ENCODE assay signal across 12 mouse cellular contexts in the genomic region with DNA sequence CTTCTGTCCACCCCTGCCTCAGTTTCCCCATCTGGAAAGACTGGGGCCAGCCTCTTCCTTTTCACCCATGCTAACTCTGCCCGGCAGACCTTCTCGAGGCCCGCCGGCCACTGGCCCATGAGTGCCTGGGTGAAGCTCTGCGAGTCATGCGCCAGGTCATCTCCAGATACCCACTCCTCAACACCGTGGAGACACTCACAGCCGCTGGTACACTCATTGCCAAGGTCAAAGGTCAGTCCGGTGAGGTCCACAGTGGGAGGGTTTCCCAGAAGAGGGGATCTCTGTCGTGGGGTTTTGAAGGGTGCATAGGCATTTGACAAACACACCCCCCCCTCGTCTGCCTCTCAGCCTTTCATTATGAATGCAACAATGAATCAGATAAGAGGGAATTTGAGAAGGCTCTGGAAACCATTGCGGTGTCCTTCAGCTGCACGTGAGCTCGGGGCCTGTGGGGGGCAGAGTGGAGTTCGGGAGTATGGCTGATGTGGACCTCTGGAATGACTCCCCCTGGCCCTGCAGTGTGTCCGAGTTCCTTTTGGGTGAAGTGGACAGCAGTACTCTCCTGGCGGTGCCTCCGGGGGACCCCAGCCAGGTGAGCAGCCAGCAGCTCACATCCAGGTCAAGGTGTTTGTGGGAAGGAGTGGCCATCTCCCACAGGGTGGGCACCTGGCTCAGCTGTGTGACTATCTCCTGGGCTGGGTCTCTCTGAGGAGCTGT. TPM values are rescaled to one million over a fixed set of nuclear protein-coding genes. Genes with fewer than 3 reads are reported as not detected.
DNase-seq lines count a peak whose midpoint lies in the region; ATAC-seq and TF ChIP-seq lines count a peak whose summit lies in the region.
"Had no signal": no experiment of that assay in that cellular context is flagged by ENCODE, and none has a peak within 500 bp of the region (broad histone marks: within the 10 kb centered on the region; RNA-seq: fewer than 3 reads in every experiment).

No protein-coding gene starts in this region.

- no peak overlapping the region for H3K27ac ChIP-seq in hindbrain, embryonic 12.5 days
- no peak overlapping the region for H3K27ac ChIP-seq in hindbrain, embryonic 11.5 days (ENCODE audit: low read depth, low read length)
- no peak overlapping the region for H3K27ac ChIP-seq in neural tube, embryonic 12.5 days
- no peak overlapping the region for H3K27ac ChIP-seq in neural tube, embryonic 15.5 days (replicated peaks)
- no peak overlapping the region for H3K27ac ChIP-seq in intestine, embryonic 14.5 days (ENCODE audit: low read depth)
- H3K27ac ChIP-seq in stomach, embryonic 14.5 days (ENCODE audit: low read length) = no peak overlapping the region
- no peak overlapping the region for H3K27ac ChIP-seq in gastrocnemius, adult 2 months

- no peak overlapping the region for H3K4me3 ChIP-seq in hindbrain, embryonic 12.5 days
- H3K4me3 ChIP-seq in hindbrain, embryonic 11.5 days (ENCODE audit: low read depth, low read length) = no peak overlapping the region
- H3K4me3 ChIP-seq in neural tube, embryonic 12.5 days = no peak overlapping the region
- no peak overlapping the region for H3K4me3 ChIP-seq in neural tube, embryonic 15.5 days (replicated peaks)
- H3K4me3 ChIP-seq in intestine, embryonic 14.5 days (ENCODE audit: low read depth, low read length) = no peak overlapping the region
- 0 out of 2 replicates have a peak overlapping the region, but pooled peaks have one; percentile 20 for H3K4me3 ChIP-seq in stomach, embryonic 14.5 days (ENCODE audit: low read depth, low read length)
- no peak overlapping the region for H3K4me3 ChIP-seq in gastrocnemius, adult 2 months

- 0 out of 2 replicates have a peak overlapping the region, but pooled peaks have one; percentile 32 for H3K9ac ChIP-seq in hindbrain, embryonic 12.5 days
- H3K9ac ChIP-seq in hindbrain, embryonic 11.5 days (ENCODE audit: low read depth, low read length) = no peak overlapping the region
- no peak overlapping the region for H3K9ac ChIP-seq in neural tube, embryonic 12.5 days
- H3K9ac ChIP-seq in neural tube, embryonic 15.5 days (replicated peaks) = no peak overlapping the region
- H3K9ac ChIP-seq in intestine, embryonic 14.5 days (ENCODE audit: low read length) = no peak overlapping the region
- H3K9ac ChIP-seq in stomach, embryonic 14.5 days (replicated peaks; ENCODE audit: low read depth, low read length) = no peak overlapping the region

- TF ChIP-seq CTCF in gastrocnemius, adult 2 months (IDR thresholded peaks at IDR 0.05) = no peak

- WGBS in hindbrain, embryonic 12.5 days = 81% methylated on average over 18 of the region's 18 CpGs
- WGBS in hindbrain, embryonic 11.5 days = 86% methylated on average over 18 of the region's 18 CpGs
- 87% methylated on average over 18 of the region's 18 CpGs for WGBS in neural tube, embryonic 12.5 days
- 84% methylated on average over 18 of the region's 18 CpGs for whole genome bisulfite sequencing in neural tube, embryonic 15.5 days
- WGBS in intestine, embryonic 14.5 days = 87% methylated on average over 18 of the region's 18 CpGs
- WGBS in stomach, embryonic 14.5 days = 82% methylated on average over 18 of the region's 18 CpGs

- no peaks in the 10 kb centered on the region for H3K36me3 ChIP-seq in hindbrain, embryonic 12.5 days
- H3K36me3 ChIP-seq in hindbrain, embryonic 11.5 days (ENCODE audit: control insufficient read depth, insufficient read depth, low read length) = no peaks in the 10 kb centered on the region
- no peaks in the 10 kb centered on the region for H3K36me3 ChIP-seq in neural tube, embryonic 12.5 days
- H3K36me3 ChIP-seq in neural tube, embryonic 15.5 days = no peaks in the 10 kb centered on the region
- 0 out of 2 replicates have a peak, but pooled peaks cover 3% of the 10 kb centered on the region for H3K36me3 ChIP-seq in intestine, embryonic 14.5 days (ENCODE audit: control insufficient read depth, insufficient read depth, low read length)
- H3K36me3 ChIP-seq in stomach, embryonic 14.5 days (ENCODE audit: control insufficient read depth, insufficient read depth, low read length) = no peaks in the 10 kb centered on the region

- ATAC-seq in hindbrain, embryonic 12.5 days (ENCODE audit: low FRiP score) = no peak
- ATAC-seq in hindbrain, embryonic 11.5 days (ENCODE audit: low FRiP score) = no peak
- no peak for ATAC-seq in neural tube, embryonic 12.5 days (ENCODE audit: low FRiP score, low read depth)
- no peak for ATAC-seq in neural tube, embryonic 15.5 days (ENCODE audit: low FRiP score)
- no peak for ATAC-seq in intestine, embryonic 14.5 days (replicated peaks; ENCODE audit: low FRiP score, low TSS enrichment, low read depth)
- ATAC-seq in stomach, embryonic 14.5 days (ENCODE audit: insufficient number of reproducible peaks, insufficient read depth, low FRiP score, low read depth) = no peak
- ATAC-seq: activated CD4-positive, CD25-positive, alpha-beta regulatory T cell, adult 4 months had no signal

- no peak overlapping the region for H3K4me2 ChIP-seq in hindbrain, embryonic 12.5 days (replicated peaks)
- no peak overlapping the region for H3K4me2 ChIP-seq in hindbrain, embryonic 11.5 days (replicated peaks; ENCODE audit: low read depth, low read length)
- peak overlapping the region; percentile 40; the same call in 1 of the 2 replicates for H3K4me2 ChIP-seq in neural tube, embryonic 12.5 days (replicated peaks)
- H3K4me2 ChIP-seq in neural tube, embryonic 15.5 days = no peak overlapping the region
- H3K4me2 ChIP-seq in intestine, embryonic 14.5 days (ENCODE audit: low read length) = peak overlapping the region; percentile 47
- no peak overlapping the region for H3K4me2 ChIP-seq in stomach, embryonic 14.5 days (replicated peaks; ENCODE audit: low read depth, low read length)

- H3K4me1 ChIP-seq in hindbrain, embryonic 12.5 days = peaks cover 10% of the 10 kb centered on the region
- H3K4me1 ChIP-seq in hindbrain, embryonic 11.5 days (replicated peaks; ENCODE audit: control insufficient read depth, insufficient read depth, low read length) = peaks cover 10% of the 10 kb centered on the region; the same call in 1 of the 2 replicates
- H3K4me1 ChIP-seq in neural tube, embryonic 12.5 days = peaks cover 10% of the 10 kb centered on the region
- no peaks in the 10 kb centered on the region for H3K4me1 ChIP-seq in neural tube, embryonic 15.5 days
- peaks cover 14% of the 10 kb centered on the region; the same call in 1 of the 2 replicates for H3K4me1 ChIP-seq in intestine, embryonic 14.5 days (replicated peaks; ENCODE audit: control insufficient read depth, insufficient read depth, low read length)
- peaks cover 25% of the 10 kb centered on the region for H3K4me1 ChIP-seq in stomach, embryonic 14.5 days (ENCODE audit: control insufficient read depth, insufficient read depth, low read length)

- DNase-seq in hindbrain, embryonic 11.5 days (ENCODE audit: low spot score) = no peak
- DNase-seq in intestine, embryonic 14.5 days (ENCODE audit: low spot score) = no peak
- no peak for DNase-seq in gastrocnemius, adult 2 months
- DNase-seq: cerebellum, postnatal 25 days; gastrocnemius, postnatal 25 days; layer of hippocampus, postnatal 36 days; lung, postnatal 14 days had no signal

- H3K9me3 ChIP-seq in hindbrain, embryonic 12.5 days (replicated peaks) = 0 out of 2 replicates have a peak, but pooled peaks cover 5% of the 10 kb centered on the region
- H3K9me3 ChIP-seq in hindbrain, embryonic 11.5 days (ENCODE audit: control insufficient read depth, low read length) = no peaks in the 10 kb centered on the region
- no peaks in the 10 kb centered on the region for H3K9me3 ChIP-seq in neural tube, embryonic 12.5 days
- no peaks in the 10 kb centered on the region for H3K9me3 ChIP-seq in neural tube, embryonic 15.5 days (replicated peaks)
- no peaks in the 10 kb centered on the region for H3K9me3 ChIP-seq in intestine, embryonic 14.5 days (ENCODE audit: control insufficient read depth, low read length)
- no peaks in the 10 kb centered on the region for H3K9me3 ChIP-seq in stomach, embryonic 14.5 days (ENCODE audit: control insufficient read depth, low read depth, low read length)

- peaks cover 40% of the 10 kb centered on the region for H3K27me3 ChIP-seq in hindbrain, embryonic 12.5 days
- peaks cover 12% of the 10 kb centered on the region for H3K27me3 ChIP-seq in hindbrain, embryonic 11.5 days (ENCODE audit: control insufficient read depth, insufficient read depth, low read length)
- peaks cover 49% of the 10 kb centered on the region for H3K27me3 ChIP-seq in neural tube, embryonic 12.5 days (replicated peaks)
- peaks cover 40% of the 10 kb centered on the region for H3K27me3 ChIP-seq in neural tube, embryonic 15.5 days (replicated peaks)
- H3K27me3 ChIP-seq in intestine, embryonic 14.5 days (replicated peaks; ENCODE audit: control insufficient read depth, insufficient read depth, low read length) = peaks cover 4% of the 10 kb centered on the region; the same call in 1 of the 2 replicates
- H3K27me3 ChIP-seq in stomach, embryonic 14.5 days (ENCODE audit: control insufficient read depth, insufficient read depth, low read length) = no peaks in the 10 kb centered on the region

- intact Hi-C loops in gastrocnemius, adult 2 months (cut with DNase I) = no loop called here

RNA-seq across cellular contexts. Expression of a gene that starts 4.3 kb away (rescaled TPM):
- polyA plus RNA-seq in hindbrain, embryonic 12.5 days (2016; fragmentation: Nextera tagmentation; extraction: Ambion mirVana) = 8.7 and 8.9 TPM in 2 replicates
- polyA plus RNA-seq in hindbrain, embryonic 11.5 days (2014; fragmentation: Nextera tagmentation; extraction: Ambion mirVana) = 4.1 and 4.3 TPM in 2 replicates
- polyA plus RNA-seq in neural tube, embryonic 12.5 days (2016; fragmentation: Nextera tagmentation; extraction: Ambion mirVana) = 4.3 and 4.7 TPM in 2 replicates
- 2.0 and 13.7 TPM in 2 replicates for polyA plus RNA-seq in neural tube, embryonic 15.5 days (2015; fragmentation: Nextera tagmentation; extraction: Ambion mirVana)
- polyA plus RNA-seq in intestine, embryonic 14.5 days (2014; fragmentation: Nextera tagmentation; extraction: Ambion mirVana) = 6.8 and 8.0 TPM in 2 replicates
- polyA plus RNA-seq in stomach, embryonic 14.5 days (2014; fragmentation: Nextera tagmentation; extraction: Ambion mirVana) = 5.1 and 5.7 TPM in 2 replicates
- total RNA-seq in gastrocnemius, adult 2 months (2021) = 1 to 10 TPM in 1 of 2 experiments, under 1 TPM in 1; 0.97 to 1.4 TPM

RNA-seq across cellular contexts. Expression of a gene that starts 18.8 kb away (rescaled TPM):
- 163 and 171 TPM in 2 replicates for polyA plus RNA-seq in hindbrain, embryonic 12.5 days (2016; fragmentation: Nextera tagmentation; extraction: Ambion mirVana)
- polyA plus RNA-seq in hindbrain, embryonic 11.5 days (2014; fragmentation: Nextera tagmentation; extraction: Ambion mirVana) = 215 and 222 TPM in 2 replicates
- polyA plus RNA-seq in neural tube, embryonic 12.5 days (2016; fragmentation: Nextera tagmentation; extraction: Ambion mirVana) = 160 and 166 TPM in 2 replicates
- polyA plus RNA-seq in neural tube, embryonic 15.5 days (2015; fragmentation: Nextera tagmentation; extraction: Ambion mirVana) = 134 and 148 TPM in 2 replicates
- 255 and 274 TPM in 2 replicates for polyA plus RNA-seq in intestine, embryonic 14.5 days (2014; fragmentation: Nextera tagmentation; extraction: Ambion mirVana)
- 220 TPM in 2 replicates for polyA plus RNA-seq in stomach, embryonic 14.5 days (2014; fragmentation: Nextera tagmentation; extraction: Ambion mirVana)
- 10 to 100 TPM; 42.0 to 50.9 TPM for total RNA-seq in gastrocnemius, adult 2 months (2021)

RNA-seq across cellular contexts. Expression of a gene that starts 24.5 kb away (rescaled TPM):
- 6.9 and 7.7 TPM in 2 replicates for polyA plus RNA-seq in hindbrain, embryonic 12.5 days (2016; fragmentation: Nextera tagmentation; extraction: Ambion mirVana)
- 2.6 TPM in 2 replicates for polyA plus RNA-seq in hindbrain, embryonic 11.5 days (2014; fragmentation: Nextera tagmentation; extraction: Ambion mirVana)
- polyA plus RNA-seq in neural tube, embryonic 12.5 days (2016; fragmentation: Nextera tagmentation; extraction: Ambion mirVana) = 9.9 and 10.7 TPM in 2 replicates
- 5.2 and 5.6 TPM in 2 replicates for polyA plus RNA-seq in neural tube, embryonic 15.5 days (2015; fragmentation: Nextera tagmentation; extraction: Ambion mirVana)
- 3.7 and 3.8 TPM in 2 replicates for polyA plus RNA-seq in intestine, embryonic 14.5 days (2014; fragmentation: Nextera tagmentation; extraction: Ambion mirVana)
- polyA plus RNA-seq in stomach, embryonic 14.5 days (2014; fragmentation: Nextera tagmentation; extraction: Ambion mirVana) = 3.2 and 3.6 TPM in 2 replicates
- 1 to 10 TPM; 6.7 to 7.2 TPM for total RNA-seq in gastrocnemius, adult 2 months (2021)

RNA-seq across cellular contexts. Expression of a gene that starts 26.2 kb away (rescaled TPM):
- polyA plus RNA-seq in hindbrain, embryonic 12.5 days (2016; fragmentation: Nextera tagmentation; extraction: Ambion mirVana) = 449 and 484 TPM in 2 replicates
- 543 and 552 TPM in 2 replicates for polyA plus RNA-seq in hindbrain, embryonic 11.5 days (2014; fragmentation: Nextera tagmentation; extraction: Ambion mirVana)
- polyA plus RNA-seq in neural tube, embryonic 12.5 days (2016; fragmentation: Nextera tagmentation; extraction: Ambion mirVana) = 499 and 515 TPM in 2 replicates
- 559 and 600 TPM in 2 replicates for polyA plus RNA-seq in neural tube, embryonic 15.5 days (2015; fragmentation: Nextera tagmentation; extraction: Ambion mirVana)
- polyA plus RNA-seq in intestine, embryonic 14.5 days (2014; fragmentation: Nextera tagmentation; extraction: Ambion mirVana) = 607 and 623 TPM in 2 replicates
- 434 and 466 TPM in 2 replicates for polyA plus RNA-seq in stomach, embryonic 14.5 days (2014; fragmentation: Nextera tagmentation; extraction: Ambion mirVana)
- 100 to 1,000 TPM; 552 to 603 TPM for total RNA-seq in gastrocnemius, adult 2 months (2021)

RNA-seq across cellular contexts. Expression of a gene that starts 32.4 kb away (rescaled TPM):
- polyA plus RNA-seq in hindbrain, embryonic 12.5 days (2016; fragmentation: Nextera tagmentation; extraction: Ambion mirVana) = 178 and 204 TPM in 2 replicates
- 180 and 221 TPM in 2 replicates for polyA plus RNA-seq in hindbrain, embryonic 11.5 days (2014; fragmentation: Nextera tagmentation; extraction: Ambion mirVana)
- polyA plus RNA-seq in neural tube, embryonic 12.5 days (2016; fragmentation: Nextera tagmentation; extraction: Ambion mirVana) = 106 and 107 TPM in 2 replicates
- polyA plus RNA-seq in neural tube, embryonic 15.5 days (2015; fragmentation: Nextera tagmentation; extraction: Ambion mirVana) = 31.6 and 76.4 TPM in 2 replicates
- 320 and 368 TPM in 2 replicates for polyA plus RNA-seq in intestine, embryonic 14.5 days (2014; fragmentation: Nextera tagmentation; extraction: Ambion mirVana)
- polyA plus RNA-seq in stomach, embryonic 14.5 days (2014; fragmentation: Nextera tagmentation; extraction: Ambion mirVana) = 397 and 424 TPM in 2 replicates
- 1 to 10 TPM; 3.9 to 9.7 TPM for total RNA-seq in gastrocnemius, adult 2 months (2021)

Comparison
In these comparisons a context has a peak if more than half of its experiments do, and no peak if none do; other contexts are left out.
1. H3K4me2 ChIP-seq: peak in neural tube, embryonic 12.5 days (single experiment) and intestine, embryonic 14.5 days (single experiment); none in hindbrain, embryonic 12.5 days (single experiment), hindbrain, embryonic 11.5 days (single experiment), neural tube, embryonic 15.5 days (single experiment) and stomach, embryonic 14.5 days (single experiment).